Mouse (Mus musculus): ENCODE results near the gene Gm6358. TPM values are rescaled to one million over a fixed set of nuclear protein-coding genes. Genes with fewer than 3 reads are reported as not detected.
"Not testable (repeated sequence)": the region's sequence is repeated elsewhere in the genome, so short reads cannot be mapped to it uniquely, and the experiment has no call there.

Gm6358 gene
- total RNA-seq (2021): not detected

DNA sequence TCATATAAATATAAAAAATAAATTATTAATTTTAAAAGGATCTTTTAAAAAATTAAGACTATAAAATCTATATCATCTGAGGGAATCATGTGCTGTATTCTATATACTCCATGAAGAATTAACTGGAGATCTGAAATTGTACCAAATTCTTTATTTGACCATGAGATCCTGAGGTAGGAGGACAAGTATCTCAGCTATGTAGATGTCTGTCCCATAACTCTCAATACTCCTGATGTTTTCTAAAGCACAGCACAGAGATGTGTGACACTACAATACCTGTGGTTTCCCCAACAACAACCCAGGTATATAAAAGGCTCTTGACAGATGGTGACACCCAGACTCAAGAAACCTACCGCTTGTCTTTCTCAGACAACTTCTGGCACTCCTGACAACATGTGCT, at the start of gene Gm6358:
Gene Gm6358 (plus strand): TSS at position 301 of the 400 bp plus-strand sequence.
- no peak for DNase-seq (ENCODE audit: extremely low spot score in 1 of 2, low spot score in 2 of 2)
- intact Hi-C loops (cut with DNase I): no loop called here

DNA sequence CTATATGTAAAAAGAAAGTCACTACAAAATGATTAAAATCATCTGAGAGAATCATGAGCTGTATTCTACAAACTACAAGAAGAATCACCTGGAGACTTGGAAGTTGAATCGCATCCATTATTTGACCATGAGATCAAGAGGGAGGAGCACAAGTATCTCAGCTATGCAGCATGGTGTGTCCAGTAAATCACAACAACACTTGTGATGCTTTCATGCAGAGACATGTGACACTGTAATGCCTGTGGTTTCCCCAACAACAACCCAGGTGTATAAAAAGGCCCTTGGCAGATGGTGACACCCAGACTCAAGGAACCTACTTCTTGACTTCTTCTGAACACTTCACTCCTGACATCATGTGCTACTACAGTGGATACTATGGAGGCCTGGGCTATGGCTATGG, 10.1 kb downstream of the Gm6358 start, which contains the start of gene Gm10061:
Gene Gm10061 (plus strand): TSS at position 301 of the 400 bp plus-strand sequence.
- DNase-seq (ENCODE audit: extremely low spot score in 1 of 2, low spot score in 2 of 2): no peak
- intact Hi-C loops (cut with DNase I): no loop called here

DNA sequence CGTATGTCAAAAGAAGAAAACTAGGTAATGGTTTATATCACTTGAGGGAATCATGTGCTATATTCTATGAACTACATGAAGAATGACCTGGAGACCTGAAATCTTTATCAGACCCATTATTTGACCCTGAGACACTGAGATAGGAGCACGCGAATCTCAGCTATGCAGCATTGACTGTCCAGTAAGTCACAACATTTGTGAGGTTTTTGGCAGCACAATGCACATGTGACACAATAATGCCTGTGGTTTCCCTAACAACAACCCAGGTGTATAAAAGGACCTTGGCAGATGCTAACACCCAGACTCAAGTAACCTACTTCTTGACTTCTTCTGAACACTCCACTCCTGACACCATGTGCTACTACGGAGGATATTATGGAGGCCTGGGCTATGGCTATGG, 17.0 kb downstream of the Gm6358 start, which contains the start of gene Gm9789:
Gene Gm9789 (plus strand): TSS at position 301 of the 400 bp plus-strand sequence.
- no peak for DNase-seq (ENCODE audit: extremely low spot score in 1 of 2, low spot score in 2 of 2)
- intact Hi-C loops (cut with DNase I): no loop called here

DNA sequence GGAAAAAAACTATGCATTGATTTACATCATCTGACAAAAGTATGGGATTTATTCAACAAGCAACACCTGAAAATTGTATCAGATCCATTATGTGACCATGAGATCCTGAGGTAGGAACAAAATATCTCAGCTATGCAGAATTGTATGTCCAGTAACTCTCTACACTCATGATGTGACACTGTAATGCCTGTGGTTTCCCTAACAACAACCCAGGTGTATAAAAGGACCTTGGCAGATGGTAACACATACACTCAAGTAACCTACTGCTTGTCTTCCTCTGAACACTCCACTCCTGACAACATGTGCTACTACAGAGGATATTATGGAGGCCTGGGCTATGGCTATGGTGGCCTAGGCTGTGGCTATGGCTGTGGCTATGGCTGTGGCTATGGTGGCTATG, 28.5 kb downstream of the Gm6358 start, which contains the start of gene Gm7735:
Gene Gm7735 (plus strand): TSS at position 301 of the 400 bp plus-strand sequence.
- DNase-seq (ENCODE audit: extremely low spot score in 1 of 2, low spot score in 2 of 2); intact Hi-C loops (cut with DNase I): not testable (repeated sequence)

DNA sequence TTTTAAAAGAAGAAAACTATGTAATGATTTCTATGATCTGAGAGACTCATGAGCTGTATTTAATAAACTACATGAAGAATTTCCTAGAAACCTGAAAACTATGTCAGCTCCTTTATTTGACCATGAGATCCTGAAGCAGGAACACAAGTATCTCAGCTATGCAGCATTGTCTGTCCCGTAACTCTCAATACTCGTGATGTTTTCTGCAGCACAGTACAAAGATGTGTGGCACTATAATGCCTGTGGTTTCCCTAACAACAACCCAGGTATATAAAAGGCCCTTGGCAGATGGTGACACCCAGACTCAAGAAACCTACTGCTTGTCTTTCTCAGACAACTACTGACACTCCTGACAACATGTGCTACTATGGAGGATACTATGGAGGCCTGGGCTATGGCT, 33.8 kb downstream of the Gm6358 start, which contains the start of gene 1110057P08Rik:
Gene 1110057P08Rik (plus strand): TSS at position 301 of the 400 bp plus-strand sequence.
- no peak for DNase-seq (ENCODE audit: extremely low spot score in 1 of 2, low spot score in 2 of 2)
- intact Hi-C loops (cut with DNase I): no loop called here

DNA sequence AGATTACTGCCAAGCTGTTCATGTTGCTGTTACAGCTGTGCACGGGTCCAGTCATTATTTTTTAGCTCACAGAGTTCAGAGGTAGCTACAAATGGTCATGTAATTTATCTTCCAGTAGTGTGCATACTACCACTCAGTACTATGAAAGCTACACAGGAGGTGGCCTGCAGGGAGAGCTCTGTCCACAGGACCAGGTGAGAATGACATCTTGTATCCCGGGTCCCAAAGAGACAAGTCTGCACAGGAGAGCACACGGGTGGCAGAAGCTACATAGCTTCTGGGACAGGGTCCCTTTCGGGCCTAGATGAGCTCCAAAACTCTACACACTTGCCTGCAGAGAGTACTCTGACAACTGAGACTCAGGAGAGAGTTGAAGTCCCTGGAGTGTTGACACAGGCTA, 48.0 kb downstream of the Gm6358 start:
- intact Hi-C loops (cut with DNase I): no loop called here
- no peak for DNase-seq (ENCODE audit: extremely low spot score in 1 of 2, low spot score in 2 of 2)

Other genes with a start within 250 kb of the Gm6358 start
- not detected for gene Krtap19-5, start 244.4 kb upstream of the Gm6358 start, total RNA-seq (2021)
- gene Krtap19-9b, start 208.6 kb upstream of the Gm6358 start, total RNA-seq (2021): not detected
- not detected for gene Krtap16-3, start 178.0 kb upstream of the Gm6358 start, total RNA-seq (2021)
- not detected for gene Krtap22-2, start 130.1 kb upstream of the Gm6358 start, total RNA-seq (2021)
- not detected for gene Gm10229, start 125.6 kb upstream of the Gm6358 start, total RNA-seq (2021)
- gene Krtap6-1, start 109.2 kb upstream of the Gm6358 start, total RNA-seq (2021): not detected
- gene Gm10228, start 99.4 kb upstream of the Gm6358 start, total RNA-seq (2021): not detected
- not detected for gene Krtap6-5, start 93.0 kb upstream of the Gm6358 start, total RNA-seq (2021)
- gene 1110025L11Rik, start 76.8 kb upstream of the Gm6358 start, total RNA-seq (2021): not detected
- gene Krtap6-3, start 56.8 kb upstream of the Gm6358 start, total RNA-seq (2021): not detected
- gene Gm10061, start 10.2 kb downstream of the Gm6358 start, total RNA-seq (2021): not detected
- gene Gm9789, start 17.1 kb downstream of the Gm6358 start, total RNA-seq (2021): not detected
- gene Gm7735, start 28.6 kb downstream of the Gm6358 start, total RNA-seq (2021): not detected
- gene 1110057P08Rik, start 33.9 kb downstream of the Gm6358 start, total RNA-seq (2021): not detected
- not detected for gene Krtap20-2, start 65.0 kb downstream of the Gm6358 start, total RNA-seq (2021)

Measured in left cerebral cortex, postnatal 10 days (tissue).